Mouse (Mus musculus) limb, embryonic 11.5 days (tissue): ENCODE measurements around the gene Palm2. TPM values are rescaled to one million over a fixed set of nuclear protein-coding genes. Genes with fewer than 3 reads are reported as not detected.

ENCODE experiments used
- ATAC-seq: fragments of 200-750 bp; cut with Nextera tagmentation; 2 replicates; pipeline ENCODE4 v1.8.0; 2017; ENCODE audit warnings: low read depth; ENCODE audit not compliant: insufficient number of reproducible peaks, low FRiP score, low TSS enrichment
- DNase-seq: peaks from one replicate; pipeline ENCODE4 v3.0.0-alpha.2; 2015; ENCODE audit warnings: low spot score
- H3K27ac ChIP-seq: fragments of 300-500 bp; sonication (generic); replicated peaks from 2 replicates; pipeline ENCODE4 v1.5.1; 2014; ENCODE audit warnings: low read depth, mild to moderate bottlenecking, low read length
- H3K27me3 ChIP-seq: fragments of 300-500 bp; sonication (generic); 2 replicates; pipeline ENCODE4 v1.6.1; 2014; ENCODE audit warnings: mild to moderate bottlenecking, low read length, mixed read lengths; ENCODE audit not compliant: control insufficient read depth, insufficient read depth
- H3K36me3 ChIP-seq: fragments of 300-500 bp; sonication (generic); 2 replicates; pipeline ENCODE4 v1.6.1; 2014; ENCODE audit warnings: mild to moderate bottlenecking, low read length, moderate library complexity, mixed read lengths; ENCODE audit not compliant: control insufficient read depth, insufficient read depth
- H3K4me1 ChIP-seq: fragments of 300-500 bp; sonication (generic); 2 replicates; pipeline ENCODE4 v1.6.1; 2014; ENCODE audit warnings: low read length, mixed read lengths; ENCODE audit not compliant: control insufficient read depth, insufficient read depth
- H3K4me2 ChIP-seq: fragments of 300-500 bp; sonication (generic); 2 replicates; pipeline ENCODE4 v1.6.1; 2014; ENCODE audit warnings: low read depth, mild to moderate bottlenecking, moderate library complexity; ENCODE audit not compliant: severe bottlenecking
- H3K4me3 ChIP-seq: fragments of 300-500 bp; sonication (generic); 2 replicates; pipeline ENCODE4 v1.5.1; 2014; ENCODE audit warnings: low read depth, low read length
- H3K9ac ChIP-seq: fragments of 300-500 bp; sonication (generic); 2 replicates; pipeline ENCODE4 v1.6.1; 2014; ENCODE audit warnings: mild to moderate bottlenecking, low read length
- H3K9me3 ChIP-seq: fragments of 300-500 bp; sonication (generic); 2 replicates; pipeline ENCODE4 v1.6.1; 2016; ENCODE audit warnings: low read length; ENCODE audit not compliant: control insufficient read depth
- whole genome bisulfite sequencing: fragments of 180-500 bp; shearing (Covaris S2); extraction: QIAGEN DNeasy Blood & Tissue Kit; methylation state at CpG from one replicate; pipeline ENCODE4 v1.1.7; 2014; 5-methylcytosine and 5-hydroxymethylcytosine counted together
- polyA plus RNA-seq: library from polyadenylated mRNA; unstranded; fragments of >200 nt; fragmentation: Nextera tagmentation; extraction: Ambion mirVana; gene quantifications from 2 replicates; pipeline ENCODE4 v1.2.1, GENCODE M21; 2014

Palm2 gene
- polyA plus RNA-seq, 1 experiment from 2014 or later, result 4.1 TPM

DNA sequence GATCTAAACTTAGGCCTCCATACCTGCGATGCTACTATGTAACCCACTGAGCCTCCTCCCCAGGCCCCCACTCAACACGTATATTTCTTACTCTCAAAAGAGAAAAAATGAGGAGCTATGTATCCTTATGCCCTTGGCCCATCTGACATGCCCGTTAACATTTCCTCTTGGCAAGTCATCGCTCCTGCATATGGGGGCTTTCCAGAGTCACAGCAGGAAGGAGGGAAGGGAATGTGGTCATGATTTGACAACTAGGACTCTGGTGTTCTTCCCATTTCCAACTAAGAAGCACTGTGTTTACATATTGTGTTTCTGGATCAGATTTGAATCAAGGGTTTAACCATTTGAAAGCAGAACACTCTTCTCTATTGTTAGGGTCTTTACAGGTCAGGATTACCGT, 267.5 kb downstream of the Palm2 start:
- H3K4me1 ChIP-seq, result peaks cover 11% of the 10 kb centered on the region; the same call in 1 of the 2 replicates
- H3K27me3 ChIP-seq, result no peaks in the 10 kb centered on the region
- no peak for ATAC-seq
- no peak overlapping the region for H3K4me2 ChIP-seq
- no peak overlapping the region for H3K9ac ChIP-seq
- no peak for DNase-seq
- no peaks in the 10 kb centered on the region for H3K36me3 ChIP-seq
- no peak overlapping the region for H3K27ac ChIP-seq
- H3K4me3 ChIP-seq, result no peak overlapping the region
- no peaks in the 10 kb centered on the region for H3K9me3 ChIP-seq
- WGBS, result 87% methylated on average over 5 of the region's 5 CpGs

DNA sequence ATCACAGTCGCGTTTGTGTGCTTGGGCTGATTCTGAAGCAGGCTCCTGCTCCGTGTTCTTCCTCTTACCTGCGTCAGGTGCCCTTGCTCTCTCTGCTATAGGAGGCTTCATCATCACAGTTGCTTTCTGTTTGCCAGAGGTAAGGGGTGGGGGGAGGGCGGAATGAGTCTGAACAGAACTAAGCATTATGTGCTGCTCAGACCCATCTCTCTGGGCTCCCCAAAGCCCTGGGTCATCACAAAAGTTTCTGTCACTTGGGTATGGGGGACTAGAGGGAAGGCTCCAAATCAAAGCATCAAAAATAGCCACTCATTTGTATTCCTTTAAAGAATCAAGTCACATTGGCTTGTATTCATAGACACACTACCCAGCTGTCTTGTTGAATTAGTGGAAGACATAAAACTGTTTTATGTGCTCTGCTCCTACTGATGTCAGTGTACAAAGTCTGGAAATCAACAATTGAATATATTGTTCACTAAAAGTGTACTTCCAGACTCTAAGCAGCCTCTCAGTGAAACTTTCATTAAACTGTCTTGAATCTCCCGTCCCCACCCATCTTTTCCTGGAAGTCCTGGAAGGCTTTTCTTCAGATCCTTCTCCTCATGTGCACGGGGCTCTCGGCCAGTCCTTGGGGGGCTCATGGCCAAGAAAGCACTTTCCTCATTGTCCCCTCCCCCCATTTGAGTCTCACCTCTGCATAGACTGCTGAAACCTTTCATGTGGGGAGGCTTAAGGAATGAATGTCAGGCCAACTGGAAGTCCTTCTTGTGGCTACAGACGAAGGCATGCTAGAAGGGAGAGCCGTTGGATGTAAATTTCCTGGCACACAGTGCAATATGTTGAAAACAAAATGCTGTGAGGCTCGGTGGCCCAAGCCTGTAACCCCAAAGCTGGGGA, 269.8 kb downstream of the Palm2 start:
- Histone ChIP-seq H3K9me3 (no peaks in the 10 kb centered on the region), H3K27ac (no peak overlapping the region; the same call in 1 of the 2 replicates), H3K27me3 (no peaks in the 10 kb centered on the region), H3K4me3 (no peak overlapping the region), H3K36me3 (no peaks in the 10 kb centered on the region), H3K4me2 (no peak overlapping the region), H3K4me1 (peaks cover 8% of the 10 kb centered on the region; the same call in 1 of the 2 replicates), H3K9ac (no peak overlapping the region)
- DNase-seq (no peak), ATAC-seq (no peak)
- 74% methylated on average over 11 of the region's 11 CpGs for WGBS

DNA sequence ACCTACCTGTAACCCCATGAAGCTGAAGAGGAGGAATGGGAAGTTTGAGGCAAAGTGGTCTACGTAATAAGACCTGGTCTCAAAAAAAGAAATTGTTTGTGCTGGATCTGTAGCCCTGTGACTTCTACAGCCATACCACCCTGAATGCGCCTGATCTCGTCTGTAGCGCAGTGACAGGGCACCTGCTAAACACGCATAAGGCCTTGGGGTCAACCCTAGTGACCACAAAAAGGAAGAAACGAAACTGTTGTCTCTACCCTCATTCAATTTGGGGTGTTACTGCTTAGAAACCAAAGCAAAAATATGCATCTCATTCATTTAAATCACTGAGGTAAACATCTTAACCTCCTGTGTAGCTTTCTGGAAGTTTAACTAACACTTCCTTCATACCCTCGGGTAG, 270.5 kb downstream of the Palm2 start:
- Histone ChIP-seq H3K27ac (no peak overlapping the region), H3K9ac (no peak overlapping the region), H3K4me2 (no peak overlapping the region), H3K4me3 (no peak overlapping the region), H3K36me3 (no peaks in the 10 kb centered on the region), H3K4me1 (peaks cover 8% of the 10 kb centered on the region; the same call in 1 of the 2 replicates), H3K27me3 (no peaks in the 10 kb centered on the region), H3K9me3 (no peaks in the 10 kb centered on the region)
- ATAC-seq (no peak), DNase-seq (no peak)
- WGBS, result 94% methylated on average over 7 of the region's 7 CpGs

DNA sequence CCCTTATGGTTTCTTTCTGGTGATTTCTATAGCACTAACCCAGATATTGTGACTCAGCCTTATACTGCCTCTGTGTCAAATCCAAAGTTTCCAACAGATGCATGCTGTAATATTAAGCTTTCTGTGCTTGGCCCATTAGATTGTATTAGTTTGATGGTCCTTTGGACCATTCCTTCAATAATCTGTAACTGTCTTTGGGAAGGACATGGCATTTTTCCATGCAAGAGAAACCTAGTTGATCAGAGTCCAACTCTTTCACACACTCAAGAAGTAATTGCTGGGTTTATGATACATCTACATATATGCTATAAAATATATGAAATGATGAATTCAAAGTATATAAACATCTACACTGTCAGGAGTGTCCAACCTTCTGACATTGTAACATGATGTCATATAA, 281.8 kb downstream of the Palm2 start:
- Histone ChIP-seq H3K4me2 (no peak overlapping the region), H3K27me3 (no peaks in the 10 kb centered on the region), H3K9me3 (no peaks in the 10 kb centered on the region), H3K27ac (no peak overlapping the region), H3K4me1 (peaks cover 15% of the 10 kb centered on the region; the same call in 1 of the 2 replicates), H3K9ac (no peak overlapping the region), H3K36me3 (no peaks in the 10 kb centered on the region), H3K4me3 (no peak overlapping the region)
- DNase-seq, result no peak
- ATAC-seq, result no peak

DNA sequence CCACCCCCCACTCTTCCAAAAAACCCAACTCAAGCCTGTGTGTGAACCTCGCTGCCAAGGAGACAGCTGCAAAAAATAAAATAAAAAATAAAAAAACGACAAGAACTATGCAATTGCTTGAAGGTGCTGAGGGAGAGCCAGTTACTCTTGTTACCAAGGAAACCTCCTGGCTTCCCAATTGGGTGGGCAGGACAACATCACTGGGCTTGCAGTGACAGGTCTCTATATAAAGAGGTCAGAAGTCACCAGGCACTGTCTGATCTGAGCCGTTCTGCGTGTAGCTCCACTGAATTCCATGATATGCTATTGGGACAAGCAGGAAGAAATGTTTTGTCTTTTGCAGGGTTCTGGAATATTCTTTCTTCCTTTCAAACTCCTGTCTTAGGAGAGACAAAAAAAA, 282.7 kb downstream of the Palm2 start:
- DNase-seq (no peak), ATAC-seq (no peak)
- no peak overlapping the region for H3K27ac ChIP-seq
- H3K4me1 ChIP-seq, result peaks cover 15% of the 10 kb centered on the region; the same call in 1 of the 2 replicates
- 22% methylated on average over 4 of the region's 4 CpGs for WGBS
- H3K9ac ChIP-seq, result no peak overlapping the region
- no peaks in the 10 kb centered on the region for H3K9me3 ChIP-seq
- H3K4me2 ChIP-seq, result no peak overlapping the region
- no peaks in the 10 kb centered on the region for H3K27me3 ChIP-seq
- no peaks in the 10 kb centered on the region for H3K36me3 ChIP-seq
- no peak overlapping the region for H3K4me3 ChIP-seq

DNA sequence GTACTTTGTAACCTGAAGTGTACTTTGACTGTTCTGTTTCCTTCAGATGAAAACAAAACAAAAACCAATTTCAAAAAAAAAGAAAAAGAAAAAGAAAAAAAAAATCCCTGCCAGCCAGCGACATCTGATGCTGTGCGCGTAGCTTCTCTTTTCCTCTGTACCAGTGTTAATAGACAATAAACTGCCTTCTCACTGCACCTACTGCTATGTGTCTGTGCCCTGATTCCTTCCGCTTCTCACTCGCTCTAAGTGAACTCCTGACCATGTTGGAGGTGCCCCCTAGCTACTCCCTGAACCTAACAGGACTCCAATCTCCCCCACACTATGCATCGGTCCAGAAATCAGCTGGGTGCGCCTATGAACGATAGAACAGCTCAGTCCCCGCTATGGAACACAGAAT, 283.3 kb downstream of the Palm2 start, which contains the start of gene Akap2:
Gene Akap2, plus strand, starts transcription at position 304 of the 400 bp plus-strand sequence.
- H3K27ac ChIP-seq, result no peak within 1 kb of the TSS
- ATAC-seq (no peak), DNase-seq (no peak)
- peaks cover 15% of the 10 kb centered on the region; the same call in 1 of the 2 replicates for H3K4me1 ChIP-seq
- 81% methylated on average over 9 of the region's 9 CpGs for WGBS
- no peak within 1 kb of the TSS for H3K4me2 ChIP-seq
- no peak within 1 kb of the TSS for H3K4me3 ChIP-seq
- H3K9ac ChIP-seq, result no peak within 1 kb of the TSS
- no peaks in the 10 kb centered on the region for H3K9me3 ChIP-seq
- H3K36me3 ChIP-seq, result no peaks in the 10 kb centered on the region
- no peaks in the 10 kb centered on the region for H3K27me3 ChIP-seq

DNA sequence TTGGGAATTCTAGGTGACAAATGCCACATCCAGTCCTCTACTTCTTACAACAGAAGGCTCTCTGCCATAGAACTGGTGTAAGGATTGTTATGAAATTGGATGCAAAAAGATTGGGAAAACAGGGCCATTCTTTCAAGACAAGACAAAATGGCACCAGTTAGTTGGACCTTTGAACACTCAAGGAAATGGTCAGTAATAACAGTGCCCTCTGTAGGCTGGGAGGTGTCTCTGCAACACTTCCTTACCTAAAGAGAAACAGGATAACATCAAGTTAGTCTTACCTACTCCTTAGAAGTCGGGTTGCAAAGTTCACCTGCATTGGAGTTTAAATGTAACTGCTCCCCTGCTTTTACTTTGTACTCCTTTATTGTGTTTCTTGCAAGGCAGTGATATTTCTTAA, 285.3 kb downstream of the Palm2 start:
- ATAC-seq, result no peak
- no peak overlapping the region for H3K4me2 ChIP-seq
- no peaks in the 10 kb centered on the region for H3K9me3 ChIP-seq
- no peaks in the 10 kb centered on the region for H3K27me3 ChIP-seq
- no peaks in the 10 kb centered on the region for H3K36me3 ChIP-seq
- H3K9ac ChIP-seq, result no peak overlapping the region
- no peak overlapping the region for H3K27ac ChIP-seq
- 83% methylated on average over 1 of the region's 1 CpGs for WGBS
- no peak overlapping the region for H3K4me3 ChIP-seq
- peaks cover 8% of the 10 kb centered on the region; the same call in 1 of the 2 replicates for H3K4me1 ChIP-seq
- DNase-seq, result no peak

DNA sequence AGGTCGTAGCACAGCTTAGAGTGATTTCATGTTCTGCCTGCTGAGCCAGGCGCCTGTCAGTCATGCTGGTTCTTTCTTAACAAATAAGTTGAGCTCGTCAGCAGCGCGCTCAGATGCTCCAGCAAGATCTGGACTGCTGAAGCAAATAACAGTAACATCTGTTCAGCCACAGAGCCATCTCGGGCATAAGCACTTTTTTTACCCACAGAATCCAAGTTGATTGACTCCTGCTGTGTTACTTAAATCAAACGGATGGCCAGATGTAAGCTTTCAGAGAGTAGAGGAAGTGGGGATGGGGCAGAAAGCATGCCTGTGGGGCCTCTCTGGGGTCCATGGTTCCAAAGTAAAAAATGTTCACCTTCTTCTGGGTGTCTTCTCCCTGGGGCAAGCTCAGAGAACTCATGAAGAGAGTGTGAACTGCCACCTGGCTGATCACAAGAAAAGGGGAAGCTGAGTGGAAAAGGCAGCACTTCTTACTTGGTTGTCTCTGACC, 286.9 kb downstream of the Palm2 start:
- no peak for ATAC-seq
- WGBS, result 19% methylated on average over 7 of the region's 7 CpGs
- Histone ChIP-seq H3K9ac (no peak overlapping the region), H3K36me3 (no peaks in the 10 kb centered on the region), H3K4me2 (no peak overlapping the region), H3K4me1 (0 out of 2 replicates have a peak, but pooled peaks cover 6% of the 10 kb centered on the region), H3K27me3 (no peaks in the 10 kb centered on the region), H3K27ac (peak overlapping the region; percentile 42; the same call in 1 of the 2 replicates), H3K9me3 (no peaks in the 10 kb centered on the region), H3K4me3 (no peak overlapping the region)
- DNase-seq, result peak; percentile 53
